Mouse (Mus musculus) pancreas, adult 10 weeks (tissue): ENCODE measurements around the gene Ddi2. TPM values are rescaled to one million over a fixed set of nuclear protein-coding genes. Genes with fewer than 3 reads are reported as not detected.

Source experiments
- polyA plus RNA-seq: library from polyadenylated mRNA; stranded (reverse); fragments of 350-450 nt; fragmentation: Illumina TruSeq; extraction: RNeasy Lipid Tissue Mini Kit (QIAGEN cat#74804); gene quantifications from one replicate; pipeline ENCODE4 v1.2.3, GENCODE M21; 2015; ENCODE audit warnings: low read depth, low replicate concordance; ENCODE audit not compliant: insufficient read depth

Ddi2 gene
- 4.9 TPM for polyA plus RNA-seq

DNA sequence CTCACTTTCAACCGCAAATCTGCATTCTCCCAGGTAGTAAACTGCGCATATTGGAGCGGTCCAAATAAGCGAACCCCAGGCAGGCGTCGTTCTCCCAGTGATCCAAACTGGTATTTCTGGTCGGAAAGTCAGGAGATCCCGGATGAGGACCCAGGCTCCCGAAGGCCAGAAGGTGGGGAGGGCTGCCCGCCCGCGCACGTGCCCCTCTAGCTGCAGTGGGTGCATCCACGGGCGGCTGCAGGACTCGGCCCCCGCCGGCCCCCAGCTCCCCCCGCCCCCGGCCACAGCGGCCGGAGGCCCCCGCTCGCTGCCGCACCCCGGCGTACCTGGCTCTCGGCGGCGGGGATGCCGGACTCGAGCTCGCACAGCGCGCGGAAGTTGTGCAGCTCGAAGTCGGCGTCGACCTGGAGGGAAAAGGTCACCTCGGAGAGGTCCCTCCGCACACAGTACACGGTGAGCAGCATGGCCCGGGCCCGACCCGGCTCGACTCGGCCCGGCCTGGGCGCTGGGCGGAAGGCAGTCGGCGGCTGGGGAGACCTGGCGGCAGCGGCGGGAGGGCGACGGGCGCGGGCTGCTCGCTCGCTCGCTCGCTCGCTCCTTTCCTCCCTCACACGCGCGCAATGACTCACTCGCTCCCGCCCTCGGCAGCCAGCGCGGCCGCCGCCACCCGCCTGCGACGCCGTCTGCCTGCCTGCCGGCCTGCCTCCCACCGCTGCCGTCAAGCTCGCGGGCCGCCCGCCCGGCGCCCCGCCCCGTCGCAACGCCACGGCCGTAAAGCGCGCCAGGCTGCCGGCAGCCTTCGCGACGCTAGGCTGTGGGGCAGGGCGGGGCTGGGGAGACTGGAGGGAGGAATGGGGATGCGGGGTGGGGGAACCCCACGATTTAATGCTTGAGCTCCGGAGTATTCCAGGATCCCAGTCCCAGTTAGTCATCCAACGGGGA lies at the start of gene Ddi2:
TSS of gene Ddi2 (minus strand) at position 689 of the 942 bp plus-strand sequence.

DNA sequence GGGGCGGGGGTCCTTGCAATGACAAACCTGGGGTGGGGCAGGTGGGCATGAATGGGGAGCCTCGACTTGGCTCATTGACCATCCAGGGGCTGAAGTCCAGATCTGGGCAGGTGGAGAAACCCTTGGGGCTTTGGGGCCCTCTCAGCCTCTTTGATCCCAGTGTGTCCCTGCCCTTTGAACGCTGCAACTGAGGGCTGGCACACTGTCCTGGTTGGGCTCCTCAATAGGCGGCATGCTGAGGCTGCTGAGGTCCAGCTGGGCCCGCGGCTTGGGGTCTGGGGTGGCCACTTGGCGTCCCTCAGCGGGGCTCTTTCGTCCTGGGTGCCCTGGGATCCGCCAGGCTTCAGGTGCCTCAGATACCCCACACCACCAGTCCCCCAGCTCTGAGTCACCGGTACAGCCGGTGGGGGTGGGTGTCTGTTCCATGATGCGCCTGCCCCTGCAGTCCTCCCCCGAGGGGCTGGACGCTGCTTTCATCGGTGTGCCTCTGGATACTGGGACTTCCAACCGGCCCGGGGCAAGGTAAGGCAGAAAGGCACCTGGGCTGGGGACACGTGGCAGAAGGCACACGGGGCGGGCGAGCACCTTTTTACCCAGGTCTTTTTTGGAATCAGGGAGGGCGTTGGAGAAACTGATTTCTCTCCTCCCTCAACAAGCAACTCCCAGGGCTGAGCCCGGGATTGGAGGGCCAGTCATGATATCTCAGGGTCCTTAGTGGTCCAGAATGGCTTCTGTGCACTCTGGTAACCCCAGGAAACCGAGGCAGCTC lies 23.5 kb upstream of the Ddi2 start, which contains the start of gene Agmat:
TSS of gene Agmat (plus strand) at position 95 of the 769 bp plus-strand sequence.

DNA sequence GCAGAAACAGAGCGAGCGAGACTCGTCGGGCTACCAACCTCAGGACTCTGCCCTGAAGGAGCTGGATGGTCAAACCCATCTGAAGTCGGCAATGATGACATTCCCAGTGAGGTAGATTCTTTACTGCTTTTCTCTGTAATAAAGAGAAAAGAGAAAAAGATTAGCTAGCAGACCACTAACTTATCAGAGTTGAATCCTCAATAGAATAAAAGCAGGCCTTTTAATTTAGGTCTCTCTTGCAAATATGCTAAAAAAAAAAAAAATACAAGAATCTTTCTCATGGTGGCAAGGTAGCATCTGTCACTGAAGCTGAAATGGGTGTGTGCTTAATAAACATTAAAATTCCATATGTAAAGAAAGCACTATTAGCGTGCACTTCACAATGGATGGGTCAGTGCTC lies 37.7 kb downstream of the Ddi2 start, which contains the start of gene Rsc1a1:
TSS of gene Rsc1a1 (minus strand) at position 101 of the 400 bp plus-strand sequence.

DNA sequence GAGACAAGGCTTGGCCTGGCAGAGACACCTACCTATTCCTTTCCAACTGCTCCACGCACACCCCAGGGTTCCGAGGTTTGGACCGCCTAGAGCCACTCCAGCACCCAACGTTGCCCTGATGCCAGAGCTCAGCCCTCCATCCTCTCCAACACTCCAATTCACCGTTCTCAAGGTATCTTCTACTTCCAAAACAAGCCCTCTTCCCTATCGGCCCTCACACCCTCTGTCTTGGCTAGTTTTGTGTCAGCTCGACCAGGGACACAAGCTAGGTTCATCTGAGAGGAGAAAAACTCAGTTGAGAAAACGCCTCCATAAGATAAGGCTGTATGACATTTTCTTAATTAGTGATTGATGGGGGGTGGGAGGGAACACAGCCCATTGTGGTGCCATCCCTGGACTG lies 58.4 kb downstream of the Ddi2 start, which contains the start of gene Plekhm2:
TSS of gene Plekhm2 (minus strand) at position 101 of the 400 bp plus-strand sequence.

Other genes with a start within 250 kb of the Ddi2 start
- gene Spen, start 184.8 kb downstream of the Ddi2 start, polyA plus RNA-seq = 4.5 TPM
- 4.0 TPM for gene Fblim1, start 117.3 kb downstream of the Ddi2 start, polyA plus RNA-seq
- gene Tmem82, start 104.8 kb downstream of the Ddi2 start, polyA plus RNA-seq = 0.70 TPM
- gene Slc25a34, start 99.6 kb downstream of the Ddi2 start, polyA plus RNA-seq = not detected
- 5.6 TPM for gene Plekhm2, start 58.5 kb downstream of the Ddi2 start, polyA plus RNA-seq
- gene Rsc1a1, start 37.8 kb downstream of the Ddi2 start, polyA plus RNA-seq = not detected
- gene Agmat, start 23.3 kb upstream of the Ddi2 start, polyA plus RNA-seq = not detected
- 1.9 TPM for gene Dnajc16, start 67.5 kb upstream of the Ddi2 start, polyA plus RNA-seq
- gene Casp9, start 70.2 kb upstream of the Ddi2 start, polyA plus RNA-seq = 3.9 TPM
- 97,706 TPM for gene Cela2a, start 102.7 kb upstream of the Ddi2 start, polyA plus RNA-seq
- 874 TPM for gene Ctrc, start 122.9 kb upstream of the Ddi2 start, polyA plus RNA-seq
- 10.1 TPM for gene Efhd2, start 151.5 kb upstream of the Ddi2 start, polyA plus RNA-seq